Mouse (Mus musculus): Measurements from ENCODE around the gene Pptc7. TPM values are rescaled to one million over a fixed set of nuclear protein-coding genes. Genes with fewer than 3 reads are reported as not detected.
A peak's percentile ranks its signal among the peaks of the same experiment; 100 is the strongest.
"Not testable (repeated sequence)": the region's sequence is repeated elsewhere in the genome, so short reads cannot be mapped to it uniquely, and the experiment has no call there.

Gene Pptc7
- polyA plus RNA-seq, 1 experiment from 2014 or later, result 9.2 TPM

DNA sequence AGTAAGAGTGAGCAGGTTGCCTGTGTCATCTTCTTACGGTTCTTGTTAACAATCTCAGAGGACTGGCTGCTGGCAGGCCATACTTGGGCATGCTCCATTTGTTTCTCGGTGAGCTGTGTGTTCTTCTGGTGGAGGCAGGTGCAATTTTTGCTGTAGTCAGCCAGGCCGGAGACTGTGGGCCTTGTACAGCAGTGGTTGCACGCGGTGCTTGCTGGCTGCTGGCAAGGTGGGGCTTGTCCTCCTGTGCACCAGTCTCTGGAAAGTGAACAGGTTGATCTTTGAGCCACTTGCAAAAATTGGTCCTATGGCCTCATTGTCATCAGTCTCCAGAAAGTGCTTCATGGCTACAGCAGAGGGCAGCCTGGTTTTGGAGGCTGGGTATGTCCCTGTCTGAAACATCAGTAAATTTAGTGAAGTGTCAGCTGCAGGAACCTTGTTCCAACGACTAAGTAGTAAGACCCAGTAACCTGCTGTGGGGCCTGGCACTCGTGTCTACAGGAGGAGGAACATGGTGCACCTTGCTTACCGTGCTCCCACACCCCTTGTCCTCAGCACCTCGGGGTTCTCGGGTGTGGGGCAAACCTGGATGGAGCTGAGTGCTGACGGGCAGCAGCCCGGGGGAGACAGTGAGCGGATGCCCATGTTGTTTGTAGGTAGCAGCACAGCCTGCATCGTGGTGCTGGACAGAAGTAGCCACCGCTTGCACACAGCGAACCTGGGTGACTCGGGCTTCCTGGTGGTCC lies 28.9 kb downstream of the Pptc7 start:
- H3K27me3 ChIP-seq (ENCODE audit: control insufficient read depth, insufficient read depth, low read length), result no peaks in the 10 kb centered on the region
- WGBS, result 91% methylated on average over 17 of the region's 17 CpGs
- H3K36me3 ChIP-seq (ENCODE audit: control insufficient read depth, insufficient read depth, low read length), result peaks cover 5% of the 10 kb centered on the region
- ATAC-seq (ENCODE audit: insufficient number of reproducible peaks, low FRiP score, low TSS enrichment, low read depth) (no peak), DNase-seq (ENCODE audit: low spot score) (no peak)
- H3K4me3 ChIP-seq (ENCODE audit: low read depth, low read length), result no peak overlapping the region
- no peaks in the 10 kb centered on the region for H3K4me1 ChIP-seq (ENCODE audit: control insufficient read depth, insufficient read depth, low read length)
- no peak overlapping the region for H3K4me2 ChIP-seq (ENCODE audit: low read depth, severe bottlenecking)
- H3K9ac ChIP-seq (ENCODE audit: low read length), result no peak overlapping the region
- no peak overlapping the region for H3K27ac ChIP-seq (replicated peaks; ENCODE audit: low read depth, low read length)
- H3K9me3 ChIP-seq (ENCODE audit: control insufficient read depth, low read length), result no peaks in the 10 kb centered on the region

DNA sequence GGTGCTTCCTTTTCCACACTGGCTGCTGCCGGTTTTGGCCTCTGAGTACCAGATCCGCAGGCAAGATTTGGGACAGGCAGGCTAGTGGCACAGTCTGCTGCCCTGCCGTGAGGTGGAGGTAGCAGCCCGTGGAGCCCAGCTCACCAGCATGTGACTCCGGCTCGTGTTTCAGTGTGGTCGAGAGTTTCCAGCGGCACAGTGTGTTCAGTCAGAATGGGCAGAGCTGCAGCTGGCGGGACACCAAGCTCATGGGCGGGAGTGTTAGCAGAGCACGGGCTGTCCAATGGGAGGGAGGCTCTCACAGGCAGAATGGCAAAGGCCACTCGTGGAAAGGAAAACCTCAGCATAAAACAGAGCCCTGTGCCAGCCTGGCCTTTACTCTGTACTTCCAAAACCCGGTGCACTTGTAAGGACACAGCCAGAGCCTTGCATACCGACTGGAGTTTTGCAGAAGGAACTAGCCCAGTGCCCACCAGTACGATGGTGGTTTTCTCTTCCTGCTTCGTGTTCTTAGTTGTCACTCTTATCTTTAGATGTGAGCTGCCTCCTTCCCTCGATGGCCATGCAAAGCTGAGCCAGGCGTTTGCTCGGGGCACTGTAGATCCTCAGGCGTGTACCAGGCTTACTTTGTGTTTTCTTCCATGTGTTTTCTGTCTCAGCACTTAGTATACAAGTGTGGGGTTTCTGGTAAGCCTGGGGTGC lies 31.0 kb downstream of the Pptc7 start:
- WGBS, result 75% methylated on average over 20 of the region's 20 CpGs
- DNase-seq (ENCODE audit: low spot score) (peak; percentile 31), ATAC-seq (ENCODE audit: insufficient number of reproducible peaks, low FRiP score, low TSS enrichment, low read depth) (no peak)
- no peaks in the 10 kb centered on the region for H3K4me1 ChIP-seq (ENCODE audit: control insufficient read depth, insufficient read depth, low read length)
- H3K9ac ChIP-seq (ENCODE audit: low read length), result no peak overlapping the region
- no peak overlapping the region for H3K4me2 ChIP-seq (ENCODE audit: low read depth, severe bottlenecking)
- H3K4me3 ChIP-seq (ENCODE audit: low read depth, low read length), result no peak overlapping the region
- no peaks in the 10 kb centered on the region for H3K27me3 ChIP-seq (ENCODE audit: control insufficient read depth, insufficient read depth, low read length)
- no peaks in the 10 kb centered on the region for H3K9me3 ChIP-seq (ENCODE audit: control insufficient read depth, low read length)
- no peak overlapping the region for H3K27ac ChIP-seq (replicated peaks; ENCODE audit: low read depth, low read length)
- peaks cover 2% of the 10 kb centered on the region for H3K36me3 ChIP-seq (ENCODE audit: control insufficient read depth, insufficient read depth, low read length)

DNA sequence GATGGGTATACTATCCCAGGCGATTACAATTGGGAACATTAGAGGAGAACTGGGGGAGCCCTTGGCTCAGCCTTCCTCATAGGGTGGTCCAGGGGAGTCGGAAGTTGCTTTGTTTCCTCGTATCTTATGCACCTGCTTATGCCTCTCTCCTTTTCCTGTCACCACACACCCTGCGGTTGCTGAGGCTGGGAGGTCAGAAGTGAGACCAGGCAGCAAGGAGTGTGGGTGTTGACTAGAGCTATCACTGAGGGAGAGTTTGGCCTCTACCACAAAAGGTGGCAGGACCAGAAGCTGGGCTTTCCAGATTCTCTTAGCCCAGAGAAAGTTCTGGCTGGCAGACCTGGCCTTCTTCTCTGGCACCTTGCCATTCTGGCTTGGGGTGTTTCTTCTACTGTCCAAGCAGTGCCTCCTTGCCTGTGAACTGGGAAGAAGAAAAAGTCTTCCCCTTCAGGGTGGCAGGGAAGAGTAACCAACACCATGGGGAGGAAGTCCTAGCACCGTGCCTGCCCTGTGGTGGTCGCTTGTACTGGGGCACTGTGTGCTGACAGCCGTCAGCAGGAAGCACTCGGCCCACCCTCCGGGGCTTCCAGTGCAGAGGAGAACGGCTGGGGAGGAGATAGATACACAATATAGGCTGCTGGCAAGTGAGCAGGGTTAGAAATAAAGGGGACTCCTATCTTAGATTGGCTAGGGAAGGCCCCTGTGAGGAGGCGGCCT lies 33.3 kb downstream of the Pptc7 start:
- Histone ChIP-seq H3K9me3 (ENCODE audit: control insufficient read depth, low read length) (no peaks in the 10 kb centered on the region), H3K4me1 (ENCODE audit: control insufficient read depth, insufficient read depth, low read length) (no peaks in the 10 kb centered on the region), H3K9ac (ENCODE audit: low read length) (no peak overlapping the region), H3K36me3 (ENCODE audit: control insufficient read depth, insufficient read depth, low read length) (peaks cover 2% of the 10 kb centered on the region), H3K4me2 (ENCODE audit: low read depth, severe bottlenecking) (no peak overlapping the region), H3K4me3 (ENCODE audit: low read depth, low read length) (no peak overlapping the region), H3K27ac (replicated peaks; ENCODE audit: low read depth, low read length) (no peak overlapping the region), H3K27me3 (ENCODE audit: control insufficient read depth, insufficient read depth, low read length) (no peaks in the 10 kb centered on the region)
- no peak for DNase-seq (ENCODE audit: low spot score)
- WGBS, result 84% methylated on average over 11 of the region's 11 CpGs
- ATAC-seq (ENCODE audit: insufficient number of reproducible peaks, low FRiP score, low TSS enrichment, low read depth), result no peak

DNA sequence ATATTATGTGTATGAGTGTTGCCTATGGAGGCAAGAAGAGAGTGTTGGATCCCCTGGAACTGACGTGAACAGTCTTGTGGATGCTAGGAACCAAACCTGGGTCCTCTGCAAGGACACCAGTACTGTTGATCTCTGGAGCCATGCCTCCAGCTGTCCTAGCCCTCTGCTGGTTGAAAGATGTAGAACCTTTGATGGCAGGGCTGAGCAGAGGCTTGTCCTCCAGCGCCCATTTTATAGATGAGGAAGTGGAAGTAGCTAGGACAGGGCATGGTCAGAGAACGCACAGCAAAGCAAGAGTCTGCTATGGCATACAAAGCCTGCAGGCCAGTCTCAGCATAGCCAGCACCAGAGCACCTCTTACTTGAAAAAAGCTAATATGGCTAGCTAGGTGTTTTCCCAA lies 33.9 kb downstream of the Pptc7 start:
- Histone ChIP-seq H3K4me3 (ENCODE audit: low read depth, low read length) (no peak overlapping the region), H3K9ac (ENCODE audit: low read length) (no peak overlapping the region), H3K9me3 (ENCODE audit: control insufficient read depth, low read length) (no peaks in the 10 kb centered on the region), H3K4me2 (ENCODE audit: low read depth, severe bottlenecking) (no peak overlapping the region), H3K27ac (replicated peaks; ENCODE audit: low read depth, low read length) (no peak overlapping the region), H3K36me3 (ENCODE audit: control insufficient read depth, insufficient read depth, low read length) (no peaks in the 10 kb centered on the region; the same call in none of the 2 replicates), H3K27me3 (ENCODE audit: control insufficient read depth, insufficient read depth, low read length) (no peaks in the 10 kb centered on the region), H3K4me1 (ENCODE audit: control insufficient read depth, insufficient read depth, low read length) (no peaks in the 10 kb centered on the region)
- 66% methylated on average over 3 of the region's 3 CpGs for WGBS
- no peak for DNase-seq (ENCODE audit: low spot score)
- no peak for ATAC-seq (ENCODE audit: insufficient number of reproducible peaks, low FRiP score, low TSS enrichment, low read depth)

DNA sequence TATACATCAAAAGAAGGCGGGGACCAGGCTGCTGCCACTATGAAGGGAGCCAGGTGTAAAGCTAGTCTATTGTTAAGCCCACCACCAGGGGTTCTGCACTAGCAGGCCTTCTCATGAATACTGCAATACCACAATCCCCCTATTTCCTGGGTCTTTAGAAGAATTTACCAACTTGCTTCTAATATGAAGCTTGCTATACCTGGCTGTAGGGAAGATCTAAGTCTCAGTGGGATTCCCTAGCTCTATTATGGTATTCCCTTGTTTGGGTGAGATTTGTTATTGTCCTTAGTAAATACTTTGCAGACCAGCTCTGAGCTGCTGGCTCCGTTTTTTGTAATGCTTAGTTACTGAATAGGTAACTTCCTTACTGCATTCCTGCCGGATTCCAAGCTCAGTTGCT lies 34.8 kb downstream of the Pptc7 start:
- 85% methylated on average over 3 of the region's 3 CpGs for WGBS
- not testable (repeated sequence) for H3K4me1 ChIP-seq (ENCODE audit: control insufficient read depth, insufficient read depth, low read length); H3K27me3 ChIP-seq (ENCODE audit: control insufficient read depth, insufficient read depth, low read length); ATAC-seq (ENCODE audit: insufficient number of reproducible peaks, low FRiP score, low TSS enrichment, low read depth); H3K4me3 ChIP-seq (ENCODE audit: low read depth, low read length); H3K9me3 ChIP-seq (ENCODE audit: control insufficient read depth, low read length); DNase-seq (ENCODE audit: low spot score); H3K4me2 ChIP-seq (ENCODE audit: low read depth, severe bottlenecking); H3K9ac ChIP-seq (ENCODE audit: low read length); H3K36me3 ChIP-seq (ENCODE audit: control insufficient read depth, insufficient read depth, low read length); H3K27ac ChIP-seq (replicated peaks; ENCODE audit: low read depth, low read length)

DNA sequence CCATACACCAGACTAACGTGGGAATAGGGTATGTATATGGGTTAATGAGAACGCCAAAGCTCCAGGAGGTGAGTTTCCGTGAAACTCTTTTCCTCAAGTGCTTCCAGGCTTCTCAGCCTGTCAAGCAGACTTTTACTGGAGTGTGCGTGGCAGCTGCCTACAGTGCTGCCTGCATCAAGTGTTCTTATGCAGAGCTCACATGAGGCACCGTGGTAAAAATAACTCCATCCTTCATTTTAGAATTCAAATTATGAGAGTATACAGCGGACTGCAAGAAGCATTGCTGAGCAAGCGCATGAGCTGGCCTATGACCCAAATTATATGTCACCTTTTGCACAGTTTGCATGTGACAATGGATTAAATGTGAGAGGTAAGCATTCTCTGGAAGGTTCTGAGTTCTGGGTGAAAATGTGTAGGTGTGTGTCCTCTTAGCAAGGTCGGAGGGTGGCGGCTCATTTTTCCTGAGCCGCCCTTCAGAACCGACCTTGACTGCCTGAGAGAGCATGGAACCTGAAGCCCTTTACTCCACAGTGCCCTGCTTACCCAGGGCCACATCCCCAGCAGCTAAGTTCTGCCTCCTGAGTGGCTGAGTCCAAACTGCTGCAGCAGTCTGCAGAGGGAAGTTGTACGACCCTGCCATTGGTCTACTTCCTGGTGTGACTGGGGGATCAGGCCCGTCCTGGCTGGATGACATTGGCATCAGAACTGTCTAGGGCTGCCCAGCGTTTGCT lies 35.5 kb downstream of the Pptc7 start:
- DNase-seq (ENCODE audit: low spot score), result no peak
- ATAC-seq (ENCODE audit: insufficient number of reproducible peaks, low FRiP score, low TSS enrichment, low read depth), result no peak
- Histone ChIP-seq H3K4me2 (ENCODE audit: low read depth, severe bottlenecking) (no peak overlapping the region), H3K27ac (replicated peaks; ENCODE audit: low read depth, low read length) (no peak overlapping the region), H3K4me1 (ENCODE audit: control insufficient read depth, insufficient read depth, low read length) (no peaks in the 10 kb centered on the region), H3K9me3 (ENCODE audit: control insufficient read depth, low read length) (no peaks in the 10 kb centered on the region), H3K36me3 (ENCODE audit: control insufficient read depth, insufficient read depth, low read length) (no peaks in the 10 kb centered on the region), H3K27me3 (ENCODE audit: control insufficient read depth, insufficient read depth, low read length) (no peaks in the 10 kb centered on the region), H3K9ac (ENCODE audit: low read length) (no peak overlapping the region), H3K4me3 (ENCODE audit: low read depth, low read length) (no peak overlapping the region)
- 81% methylated on average over 14 of the region's 14 CpGs for WGBS

DNA sequence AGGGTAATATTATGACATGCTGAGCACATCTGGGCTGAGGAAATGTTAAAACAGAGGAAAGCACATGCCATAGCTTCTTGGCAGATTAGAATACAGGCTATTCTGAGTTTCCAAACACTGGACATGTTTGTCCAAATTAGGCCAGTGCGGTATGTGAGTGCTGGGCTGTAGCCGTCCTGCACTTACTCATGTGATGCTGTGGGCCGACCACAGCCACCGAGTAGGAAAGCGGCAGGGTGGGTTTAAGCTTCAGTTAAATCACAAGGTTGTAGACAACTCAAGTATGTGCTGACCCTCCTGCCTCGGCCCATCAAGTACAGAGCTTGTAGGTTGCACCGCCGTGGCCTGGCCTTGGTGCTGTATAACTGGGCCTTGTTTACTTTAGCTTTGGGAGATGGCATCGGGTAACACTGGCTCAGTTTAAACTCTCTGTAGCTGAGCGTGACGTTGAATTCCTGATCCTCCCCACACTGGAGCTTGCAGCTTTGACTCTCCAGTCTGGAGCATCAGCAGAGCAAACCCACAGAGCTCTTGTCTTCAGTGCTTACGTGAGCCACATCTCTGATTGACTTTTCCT lies 36.1 kb downstream of the Pptc7 start:
- H3K27ac ChIP-seq (replicated peaks; ENCODE audit: low read depth, low read length), result no peak overlapping the region
- H3K4me3 ChIP-seq (ENCODE audit: low read depth, low read length), result no peak overlapping the region
- H3K36me3 ChIP-seq (ENCODE audit: control insufficient read depth, insufficient read depth, low read length), result no peaks in the 10 kb centered on the region
- DNase-seq (ENCODE audit: low spot score) (no peak), ATAC-seq (ENCODE audit: insufficient number of reproducible peaks, low FRiP score, low TSS enrichment, low read depth) (no peak)
- H3K27me3 ChIP-seq (ENCODE audit: control insufficient read depth, insufficient read depth, low read length), result no peaks in the 10 kb centered on the region
- no peak overlapping the region for H3K9ac ChIP-seq (ENCODE audit: low read length)
- H3K4me1 ChIP-seq (ENCODE audit: control insufficient read depth, insufficient read depth, low read length), result no peaks in the 10 kb centered on the region
- H3K4me2 ChIP-seq (ENCODE audit: low read depth, severe bottlenecking), result no peak overlapping the region
- no peaks in the 10 kb centered on the region for H3K9me3 ChIP-seq (ENCODE audit: control insufficient read depth, low read length)
- 67% methylated on average over 12 of the region's 12 CpGs for WGBS

DNA sequence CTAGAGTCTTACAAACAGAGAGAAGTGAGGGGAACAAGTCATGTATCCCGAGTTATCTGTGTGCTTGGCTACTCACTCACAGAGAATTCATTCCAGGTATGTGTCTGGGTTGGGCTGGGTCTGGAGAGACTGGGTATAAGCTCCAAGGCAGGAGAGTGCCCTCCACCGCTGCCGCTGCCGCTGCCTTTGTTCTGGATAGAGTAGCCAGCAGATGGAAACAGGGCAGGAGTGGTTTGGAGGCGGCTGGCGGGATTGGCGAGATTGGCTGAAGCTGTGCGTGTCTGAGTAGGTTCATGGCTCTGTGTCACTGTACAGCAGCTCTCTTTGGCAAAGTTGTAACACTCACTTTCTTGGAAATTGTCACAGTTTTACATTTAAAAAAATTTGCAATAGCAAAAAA lies 39.4 kb downstream of the Pptc7 start:
- H3K4me3 ChIP-seq (ENCODE audit: low read depth, low read length), result no peak overlapping the region
- DNase-seq (ENCODE audit: low spot score) (peak; percentile 28), ATAC-seq (ENCODE audit: insufficient number of reproducible peaks, low FRiP score, low TSS enrichment, low read depth) (no peak)
- no peaks in the 10 kb centered on the region for H3K4me1 ChIP-seq (ENCODE audit: control insufficient read depth, insufficient read depth, low read length)
- WGBS, result 76% methylated on average over 8 of the region's 8 CpGs
- H3K27ac ChIP-seq (replicated peaks; ENCODE audit: low read depth, low read length), result no peak overlapping the region
- H3K9ac ChIP-seq (ENCODE audit: low read length), result no peak overlapping the region
- H3K4me2 ChIP-seq (ENCODE audit: low read depth, severe bottlenecking), result no peak overlapping the region
- H3K36me3 ChIP-seq (ENCODE audit: control insufficient read depth, insufficient read depth, low read length), result 0 out of 2 replicates have a peak, but pooled peaks cover 2% of the 10 kb centered on the region
- H3K27me3 ChIP-seq (ENCODE audit: control insufficient read depth, insufficient read depth, low read length), result no peaks in the 10 kb centered on the region
- no peaks in the 10 kb centered on the region for H3K9me3 ChIP-seq (ENCODE audit: control insufficient read depth, low read length)

All from limb, embryonic 11.5 days (tissue).